Mouse (Mus musculus): ENCODE measurements around the gene Lst1. TPM values are rescaled to one million over a fixed set of nuclear protein-coding genes. Genes with fewer than 3 reads are reported as not detected.
A peak's percentile ranks its signal among the peaks of the same experiment; 100 is the strongest.

Gene Lst1
- total RNA-seq, 2 experiments from 2014 or later, result 15.6 to 17.2 TPM

DNA sequence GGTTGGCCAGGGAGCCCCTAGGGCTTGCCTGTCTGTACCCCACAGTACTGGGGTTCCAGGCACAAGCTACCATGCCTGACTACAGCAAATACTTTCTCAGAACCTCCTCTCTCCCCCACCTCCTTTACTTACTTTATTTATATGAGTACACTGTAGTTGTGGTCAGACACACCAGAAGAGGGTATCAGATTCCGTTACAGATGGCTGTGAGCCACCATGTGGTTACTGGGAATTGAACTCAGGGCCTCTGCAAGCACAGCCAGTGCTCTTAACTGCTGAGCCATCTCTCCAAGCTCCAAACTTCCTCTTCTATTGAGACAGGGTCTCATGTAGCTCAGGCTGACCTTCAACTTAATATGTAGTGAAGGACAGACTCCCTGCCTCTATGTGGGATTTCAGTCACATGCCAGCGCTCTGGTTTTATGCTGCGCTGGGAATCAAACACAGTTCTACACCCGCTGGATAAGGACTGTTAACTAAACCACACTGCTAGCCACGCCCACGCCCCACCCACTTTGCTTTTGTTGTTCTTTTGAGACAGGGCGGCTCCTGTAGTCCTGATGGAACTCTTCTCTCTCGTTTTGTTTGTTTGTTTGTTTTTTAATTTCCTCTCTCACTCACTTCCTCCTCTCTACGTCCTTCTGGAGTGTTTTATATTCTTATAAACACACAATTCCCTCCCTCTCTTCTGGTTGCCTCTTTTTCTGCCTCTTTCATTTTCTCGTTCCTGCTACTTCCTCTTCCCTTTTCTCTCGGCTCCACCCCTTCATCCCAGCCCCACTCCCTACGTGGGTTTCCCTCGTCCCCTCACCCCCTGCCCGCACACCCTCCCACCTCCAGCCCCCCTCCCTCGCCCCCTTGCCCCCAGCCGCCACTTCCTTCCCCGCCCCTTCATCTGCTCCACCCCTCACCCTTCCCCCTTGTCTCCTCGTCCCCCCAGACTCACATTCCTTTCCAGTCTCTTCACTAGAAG, 2.3 kb downstream of the Lst1 start:
- no peak for DNase-seq (ENCODE audit: low spot score in 2 of 2)

DNA sequence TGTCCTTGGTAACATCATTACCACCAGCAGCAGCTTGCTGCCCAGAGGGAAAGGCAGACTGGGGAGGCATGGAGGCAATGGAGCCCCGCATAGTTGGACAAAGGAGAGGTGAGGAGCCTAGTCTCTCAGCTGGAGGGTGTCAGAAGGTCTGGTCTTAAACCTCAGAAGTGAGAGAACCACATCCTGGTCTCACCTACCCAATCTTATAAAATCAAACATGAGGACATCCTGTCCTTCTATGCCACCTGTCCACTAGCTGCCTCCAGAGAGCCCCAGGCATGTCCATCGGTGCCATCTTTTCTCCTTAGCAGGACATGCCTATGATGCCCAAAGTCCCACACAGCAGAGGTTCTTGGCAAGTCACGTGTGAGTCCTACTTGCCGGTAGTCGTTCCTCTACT, 8.1 kb downstream of the Lst1 start:
- DNase-seq (ENCODE audit: low spot score in 2 of 2), result no peak

GRCm38 (mm10) chr17:35178528-35178927, 9.7 kb downstream of the Lst1 start:
- peak; percentile 62 to 69 for DNase-seq (ENCODE audit: low spot score in 2 of 2)

GRCm38 (mm10) chr17:35175968-35176367, 12.3 kb downstream of the Lst1 start, which contains the start of gene Aif1:
TSS of gene Aif1 (minus strand) at chr17:35176068.
- no peak for DNase-seq (ENCODE audit: low spot score in 2 of 2)

DNA sequence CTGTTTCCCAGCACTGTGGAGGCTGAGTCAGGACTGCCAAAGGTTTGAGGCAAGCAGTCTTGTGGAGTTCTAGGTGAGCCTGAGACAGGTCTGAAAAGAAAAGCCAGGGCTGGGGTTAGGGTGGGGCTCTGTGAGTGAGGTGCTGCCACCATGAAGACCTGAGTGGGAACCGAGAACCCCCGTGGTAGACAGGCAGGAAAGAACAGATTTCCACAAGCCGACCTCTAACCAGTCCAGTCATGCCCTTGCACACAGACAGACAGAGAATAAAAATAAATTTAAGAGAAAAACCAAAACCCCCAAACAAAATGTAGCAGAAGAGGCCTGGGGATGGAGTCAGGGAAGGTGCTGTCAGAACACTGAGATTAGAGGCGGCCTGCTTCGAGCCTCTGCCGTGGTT, 12.9 kb downstream of the Lst1 start:
- no peak for DNase-seq (ENCODE audit: low spot score in 2 of 2)

GRCm38 (mm10) chr17:35174201-35174977, 13.8 kb downstream of the Lst1 start:
- DNase-seq (ENCODE audit: low spot score in 2 of 2), result no peak

GRCm38 (mm10) chr17:35173329-35173728, 14.9 kb downstream of the Lst1 start:
- no peak for DNase-seq (ENCODE audit: low spot score in 2 of 2)

GRCm38 (mm10) chr17:35172445-35173234, 15.6 kb downstream of the Lst1 start:
- peak in 1 of 2 experiments; percentile 24 for DNase-seq (ENCODE audit: low spot score in 2 of 2)

DNA sequence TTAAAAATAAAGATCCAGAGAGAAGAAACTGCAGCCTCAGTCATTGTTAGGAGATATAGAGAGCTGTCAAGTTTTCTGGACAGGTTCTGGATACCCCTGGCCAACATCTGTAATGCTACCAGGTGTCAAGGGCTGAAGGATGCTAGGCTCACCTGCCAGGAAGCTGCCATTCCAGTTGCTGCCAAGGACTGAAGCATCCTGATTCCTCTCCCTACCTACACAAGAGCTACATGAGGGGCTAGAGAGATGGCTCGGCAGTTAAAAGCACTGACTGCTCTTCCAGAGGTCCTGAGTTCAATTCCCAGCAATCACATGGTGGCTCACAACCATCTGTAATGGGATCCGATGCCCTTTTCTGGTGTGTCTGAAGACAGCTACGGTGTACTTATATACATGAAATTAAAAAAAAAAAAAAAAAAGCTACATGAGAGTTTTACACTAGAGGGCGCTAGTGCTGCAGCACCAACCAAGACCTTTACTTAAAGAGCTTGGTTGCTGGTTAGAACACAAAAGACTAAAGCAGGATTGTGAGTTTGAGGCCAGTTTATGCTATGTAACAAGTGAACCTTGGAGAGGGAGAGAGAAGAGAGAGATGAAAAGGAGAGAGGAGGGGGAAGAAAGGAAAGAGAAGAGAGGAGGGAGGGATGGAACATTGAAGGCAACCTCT, 19.6 kb downstream of the Lst1 start:
- peak; percentile 14 to 29 for DNase-seq (ENCODE audit: low spot score in 2 of 2)

- DNase-seq (ENCODE audit: low spot score in 2 of 2), result peak in 1 of 2 experiments; percentile 16
Observed at GRCm38 (mm10) chr17:35167794-35168193, 20.4 kb downstream of the Lst1 start.

- peak; percentile 60 to 69 for DNase-seq (ENCODE audit: low spot score in 2 of 2)
Observed at GRCm38 (mm10) chr17:35166352-35167035, 21.7 kb downstream of the Lst1 start.

DNA sequence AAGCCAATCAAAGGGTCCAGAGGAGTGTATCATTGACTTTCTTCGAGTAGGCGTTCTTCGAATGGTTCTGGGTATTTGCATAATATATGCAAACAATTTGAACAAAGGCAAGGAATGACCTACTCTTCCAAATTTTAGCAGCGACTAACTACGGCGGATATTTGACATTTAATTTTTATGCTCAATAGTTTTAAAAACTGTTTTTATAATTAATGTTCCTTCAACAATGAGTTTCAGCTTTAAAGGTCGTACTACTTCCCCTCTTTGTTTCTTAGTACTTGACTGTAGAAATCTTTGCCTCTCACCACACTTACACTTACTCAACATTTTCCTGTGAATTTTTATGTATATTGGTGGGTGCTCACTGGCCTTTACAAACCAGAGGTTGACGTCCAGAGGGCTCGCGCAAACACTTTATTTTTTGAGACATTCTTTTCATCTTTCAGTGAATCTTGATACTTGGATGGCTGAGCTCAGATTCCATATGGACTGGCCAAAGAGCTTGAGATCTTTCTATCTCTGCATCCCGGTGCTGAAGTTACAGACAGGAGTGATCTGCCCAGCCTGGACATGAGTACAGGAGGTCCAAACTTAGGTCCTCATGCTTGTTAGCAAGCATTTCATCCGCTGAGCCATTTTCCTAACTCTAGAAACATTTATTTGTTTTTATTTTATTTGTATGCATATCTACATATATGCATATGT, 22.6 kb downstream of the Lst1 start:
- DNase-seq (ENCODE audit: low spot score in 2 of 2), result peak in 1 of 2 experiments; percentile 14

GRCm38 (mm10) chr17:35164568-35165450, 23.4 kb downstream of the Lst1 start, which contains the start of gene Prrc2a:
TSS of gene Prrc2a (minus strand) at chr17:35164897.
- DNase-seq (ENCODE audit: low spot score in 2 of 2), result peak; percentile 99

DNA sequence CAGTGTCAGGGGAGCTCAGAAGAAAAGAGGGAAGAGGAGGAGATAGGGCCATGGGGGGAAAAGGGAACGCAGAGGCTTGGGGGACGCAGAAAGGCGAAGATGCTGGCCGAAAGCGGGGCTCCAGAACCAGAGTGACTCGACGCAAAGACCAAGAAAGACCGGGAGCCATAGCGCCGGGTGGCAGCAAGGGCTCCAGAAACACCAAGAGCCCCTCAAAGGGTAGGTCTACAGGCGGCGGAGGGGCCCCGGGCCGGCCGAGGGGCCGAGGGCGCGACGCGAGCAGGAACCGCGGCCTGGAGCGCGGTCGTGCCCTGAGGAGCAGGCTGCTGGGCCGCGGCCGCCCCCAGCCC, 24.0 kb downstream of the Lst1 start:
- DNase-seq (ENCODE audit: low spot score in 2 of 2), result no peak

DNA sequence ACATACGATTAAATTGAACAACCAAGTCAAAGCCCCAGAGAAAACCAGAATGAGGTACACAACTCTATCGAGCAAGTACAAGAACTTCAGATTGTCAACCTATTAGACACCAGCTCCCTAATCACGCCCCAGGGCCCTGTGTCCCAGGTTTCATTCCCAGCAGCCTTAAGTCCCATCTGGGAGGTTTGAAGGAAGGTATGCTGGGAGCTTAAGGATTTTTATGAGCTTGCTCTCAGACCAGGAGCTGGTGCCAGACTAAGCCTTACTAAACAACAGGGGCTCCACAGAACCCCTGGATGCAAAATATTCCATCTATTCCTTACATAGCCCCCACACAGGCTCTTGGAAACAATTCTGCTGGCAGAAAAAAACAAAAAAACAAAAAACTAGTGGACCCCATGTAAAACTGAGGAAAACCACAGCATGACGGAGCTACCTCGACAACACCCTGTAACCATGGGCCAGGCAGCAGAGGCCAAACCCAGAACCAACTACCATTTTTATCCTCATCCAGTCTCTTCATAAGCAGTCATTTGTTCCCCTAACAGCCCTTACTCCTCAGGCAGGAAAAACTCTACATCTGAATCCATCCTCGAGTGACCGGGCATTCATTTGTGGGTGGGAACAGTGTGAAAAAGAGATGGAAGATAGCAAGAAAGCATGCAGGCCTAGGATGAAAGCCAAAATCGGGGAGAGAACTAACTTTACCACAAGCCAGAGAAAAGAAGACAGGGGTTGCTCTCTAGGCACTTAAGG, 24.7 kb downstream of the Lst1 start:
- no peak for DNase-seq (ENCODE audit: low spot score in 2 of 2)

- DNase-seq (ENCODE audit: low spot score in 2 of 2), result no peak
Observed at GRCm38 (mm10) chr17:35162730-35163129, 25.5 kb downstream of the Lst1 start.

DNA sequence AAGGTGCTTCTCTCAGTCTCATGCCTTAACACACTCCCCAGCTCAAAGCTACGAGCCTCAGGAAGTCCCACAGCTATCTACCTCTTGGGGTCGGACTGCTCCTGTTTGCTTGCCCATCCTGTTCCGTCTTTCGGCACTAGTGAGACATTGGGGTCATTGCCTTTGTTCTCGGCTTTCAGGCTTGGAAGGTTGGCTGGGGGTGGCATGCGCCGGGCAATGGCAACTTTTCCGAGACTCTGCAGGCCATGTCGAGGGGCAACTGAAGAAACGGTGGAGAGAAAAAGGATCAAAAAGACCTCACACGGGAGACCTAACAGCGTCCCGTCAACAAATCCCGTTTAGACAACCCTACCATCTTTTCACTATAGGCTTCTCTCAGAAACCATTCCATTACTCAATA, 26.1 kb downstream of the Lst1 start:
- DNase-seq (ENCODE audit: low spot score in 2 of 2), result no peak

DNA sequence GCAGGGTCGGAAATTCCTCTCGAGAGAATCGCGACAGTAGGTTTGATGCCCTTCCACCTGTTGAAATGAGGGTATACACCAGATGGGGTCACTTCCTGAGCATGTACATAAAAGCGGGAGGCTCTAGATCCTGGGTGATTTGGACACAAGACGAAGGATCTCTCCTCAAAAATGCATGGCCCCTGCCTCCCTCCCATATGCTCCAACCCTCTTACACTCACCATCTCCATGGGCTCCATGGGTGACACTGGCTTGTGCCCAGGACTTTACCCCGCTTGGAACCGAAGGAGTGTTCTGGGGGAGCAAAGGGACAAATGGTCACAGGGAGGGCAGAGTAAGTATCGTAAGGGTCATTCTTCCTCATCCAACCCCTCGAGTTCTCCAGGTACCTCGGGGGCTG, 26.8 kb downstream of the Lst1 start:
- no peak for DNase-seq (ENCODE audit: low spot score in 2 of 2)

Measured in layer of hippocampus, postnatal 10 days (tissue).